Mouse (Mus musculus): ENCODE data around the gene Dcun1d2.

DNA sequence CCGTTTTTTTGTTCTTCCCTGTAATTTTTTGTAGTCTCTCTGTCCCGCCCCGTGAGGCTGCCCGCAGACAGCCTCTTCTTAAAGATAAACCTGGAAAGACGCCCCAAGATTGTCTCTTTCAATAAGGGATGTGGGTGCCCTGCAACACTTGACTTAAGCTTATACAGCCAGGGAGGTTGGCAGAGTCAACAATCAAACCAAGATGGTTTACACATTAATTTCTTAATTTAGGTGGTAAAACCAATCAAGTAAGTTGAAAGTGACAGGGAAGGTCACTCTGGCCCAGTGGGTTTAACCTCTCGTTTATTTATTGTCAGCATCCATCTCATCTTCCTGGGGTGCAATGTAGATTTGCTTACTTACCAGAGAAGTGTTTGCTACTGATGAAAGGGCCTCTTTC is 715 bp upstream of the Dcun1d2 start:
- TF ChIP-seq CTCF (conservative IDR thresholded peaks at IDR 0.05; ENCODE audit: low read length) (no peak), POU5F1 (IDR thresholded peaks at IDR 0.05; ENCODE audit: borderline replicate concordance, low read length) (no peak)
